Mouse (Mus musculus) midbrain, embryonic 12.5 days (tissue): ENCODE data around the gene Gsdma2. TPM values are rescaled to one million over a fixed set of nuclear protein-coding genes. Genes with fewer than 3 reads are reported as not detected.
"Not testable (repeated sequence)": the region's sequence is repeated elsewhere in the genome, so short reads cannot be mapped to it uniquely, and the experiment has no call there.

Experiments used
- ATAC-seq: fragments of 200-750 bp; cut with Nextera tagmentation; 2 replicates; pipeline ENCODE4 v1.8.0; 2017; ENCODE audit warnings: low read depth, moderate TSS enrichment, moderate library complexity; ENCODE audit not compliant: low FRiP score
- H3K27ac ChIP-seq: fragments of 300-500 bp; sonication (generic); replicated peaks from 2 replicates; pipeline ENCODE4 v1.5.1; 2016; ENCODE audit warnings: mild to moderate bottlenecking
- H3K27me3 ChIP-seq: fragments of 300-500 bp; sonication (generic); 2 replicates; pipeline ENCODE4 v1.6.1; 2016; ENCODE audit warnings: mild to moderate bottlenecking
- H3K36me3 ChIP-seq: fragments of 300-500 bp; sonication (generic); 2 replicates; pipeline ENCODE4 v1.6.1; 2016
- H3K4me1 ChIP-seq: fragments of 300-500 bp; sonication (generic); 2 replicates; pipeline ENCODE4 v1.6.1; 2016
- H3K4me2 ChIP-seq: fragments of 300-500 bp; sonication (generic); replicated peaks from 2 replicates; pipeline ENCODE4 v1.6.1; 2016; ENCODE audit warnings: mild to moderate bottlenecking, moderate library complexity
- H3K4me3 ChIP-seq: fragments of 300-500 bp; sonication (generic); 2 replicates; pipeline ENCODE4 v1.5.1; 2016; ENCODE audit warnings: mild to moderate bottlenecking
- H3K9ac ChIP-seq: fragments of 300-500 bp; sonication (generic); replicated peaks from 2 replicates; pipeline ENCODE4 v1.6.1; 2016; ENCODE audit warnings: mild to moderate bottlenecking, moderate library complexity
- H3K9me3 ChIP-seq: fragments of 300-500 bp; sonication (generic); 2 replicates; pipeline ENCODE4 v1.6.1; 2016; ENCODE audit warnings: mild to moderate bottlenecking
- WGBS: fragments of 180-500 bp; shearing (Covaris S2); methylation state at CpG from one replicate; pipeline ENCODE4 v1.1.7; 2016; 5-methylcytosine and 5-hydroxymethylcytosine counted together
- polyA plus RNA-seq: library from polyadenylated mRNA; unstranded; fragments of >200 nt; fragmentation: Nextera tagmentation; extraction: Ambion mirVana; gene quantifications from 2 replicates; pipeline ENCODE4 v1.2.1, GENCODE M21; 2016

The Gsdma2 gene
- polyA plus RNA-seq, 1 experiment from 2014 or later, result not detected

DNA sequence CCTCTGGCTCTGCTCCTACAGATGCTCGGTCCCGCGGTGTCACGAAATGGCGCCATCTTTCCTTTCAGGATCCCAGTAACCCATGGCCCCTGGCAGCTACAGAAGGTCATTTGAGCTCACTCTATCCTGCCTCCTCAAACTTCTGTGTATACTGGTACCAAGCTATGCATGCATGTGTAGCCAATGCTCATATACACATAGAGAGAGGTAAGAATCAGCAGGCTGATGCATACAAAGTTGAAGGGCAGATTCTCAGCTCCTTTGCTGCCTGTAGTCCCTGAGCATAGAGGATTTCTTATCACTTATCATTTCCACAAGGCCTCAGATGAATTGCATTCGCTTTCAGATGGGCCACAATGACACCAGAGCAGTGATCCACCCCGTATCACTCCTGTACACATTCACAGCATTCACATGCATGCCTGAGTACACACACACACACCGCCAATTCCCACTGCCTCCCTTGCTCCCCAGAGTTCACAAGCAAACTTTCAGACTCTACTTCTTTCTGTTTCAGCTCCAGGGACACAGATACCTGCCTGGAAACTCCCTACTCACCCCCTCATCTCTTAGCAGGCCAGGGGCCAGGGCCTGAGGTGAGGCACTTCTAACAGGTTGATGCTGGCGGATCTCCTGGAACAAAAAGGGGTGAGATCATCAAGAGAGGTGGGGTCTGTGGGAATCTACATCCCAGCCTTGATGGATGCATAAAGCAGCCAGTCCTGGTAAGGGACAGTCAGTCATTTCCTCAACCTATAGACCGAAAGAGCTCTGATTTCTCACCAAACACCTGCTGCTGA is 20.7 kb upstream of the Gsdma2 start, which contains the start of the genes Gm12355 and Gsdma3:
Gene Gm12355 (minus strand): TSS at position 51 of the 800 bp plus-strand sequence.
Gene Gsdma3 (plus strand): TSS at position 750 of the 800 bp plus-strand sequence.
- ATAC-seq, result no peak
- Histone ChIP-seq H3K9ac (no peak within 1 kb of the TSS), H3K4me2 (no peak within 1 kb of the TSS), H3K9me3 (peaks cover 3% of the 10 kb centered on the region; the same call in 1 of the 2 replicates), H3K27ac (no peak within 1 kb of the TSS), H3K4me1 (no peaks in the 10 kb centered on the region), H3K27me3 (no peaks in the 10 kb centered on the region), H3K4me3 (no peak within 1 kb of the TSS), H3K36me3 (no peaks in the 10 kb centered on the region)
- 91% methylated on average over 10 of the region's 10 CpGs for WGBS

GRCm38 (mm10) chr11:98628706-98629105 is 17.9 kb upstream of the Gsdma2 start:
- Histone ChIP-seq H3K4me1 (no peaks in the 10 kb centered on the region), H3K27me3 (peaks cover 8% of the 10 kb centered on the region; the same call in 1 of the 2 replicates), H3K36me3 (no peaks in the 10 kb centered on the region), H3K27ac (no peak overlapping the region), H3K4me3 (no peak overlapping the region), H3K9me3 (no peaks in the 10 kb centered on the region), H3K9ac (no peak overlapping the region), H3K4me2 (no peak overlapping the region)
- 100% methylated on average over 3 of the region's 3 CpGs for WGBS
- no peak for ATAC-seq

DNA sequence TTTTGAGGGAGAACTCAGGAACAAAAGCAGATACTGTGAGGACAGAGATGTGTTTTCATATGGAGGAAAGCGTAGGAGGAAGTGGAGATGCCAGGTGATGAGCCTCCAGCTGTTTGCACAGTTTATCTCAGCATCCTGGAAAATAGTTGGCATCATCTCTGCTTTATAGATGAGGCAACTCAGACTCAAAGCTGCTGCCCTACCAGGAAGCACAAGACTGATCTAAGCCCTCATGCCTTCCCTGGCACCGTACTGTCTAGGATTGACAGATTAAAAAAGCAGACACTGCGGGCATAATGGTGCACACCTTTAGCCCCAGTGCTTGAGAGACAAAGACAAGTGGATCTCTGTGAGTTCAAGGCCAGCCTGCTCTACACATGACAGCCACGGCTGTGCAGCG is 15.9 kb upstream of the Gsdma2 start:
- no peaks in the 10 kb centered on the region for H3K9me3 ChIP-seq
- H3K9ac ChIP-seq, result no peak overlapping the region
- H3K4me3 ChIP-seq, result no peak overlapping the region
- H3K4me1 ChIP-seq, result no peaks in the 10 kb centered on the region
- WGBS, result 87% methylated on average over 5 of the region's 5 CpGs
- peaks cover 8% of the 10 kb centered on the region; the same call in 1 of the 2 replicates for H3K27me3 ChIP-seq
- no peak for ATAC-seq
- H3K4me2 ChIP-seq, result no peak overlapping the region
- H3K27ac ChIP-seq, result no peak overlapping the region
- H3K36me3 ChIP-seq, result no peaks in the 10 kb centered on the region

DNA sequence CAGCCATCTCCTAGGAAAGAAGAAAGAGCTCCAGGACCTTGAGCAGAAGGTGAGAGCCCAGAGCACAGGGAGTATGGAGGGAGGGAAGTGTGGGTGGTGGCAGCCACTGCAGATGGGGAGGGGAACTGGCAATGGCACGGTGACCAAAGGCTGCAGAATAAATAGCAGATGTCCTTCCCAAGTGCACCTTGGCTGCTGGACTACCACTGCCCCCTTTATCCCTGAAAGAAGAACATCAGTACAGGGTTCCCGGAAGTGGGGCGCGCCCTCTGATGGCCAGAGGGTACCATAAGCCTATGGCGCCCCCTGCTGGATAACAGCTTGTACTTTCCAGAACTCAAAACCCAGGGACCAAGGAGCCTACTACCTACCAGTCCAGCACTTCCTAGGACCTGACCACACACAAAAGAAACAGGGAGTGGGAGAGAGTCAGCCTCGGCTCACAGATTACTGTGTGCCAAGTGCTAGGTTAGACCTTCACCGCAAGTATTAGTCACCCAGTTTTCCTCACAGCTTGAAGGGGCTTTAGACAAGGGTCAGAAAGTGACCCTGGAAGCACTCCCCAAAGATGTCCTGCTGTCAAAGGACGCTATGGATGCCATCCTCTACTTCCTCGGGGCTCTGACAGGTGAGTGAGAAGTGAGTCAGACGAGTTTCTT is 11.1 kb upstream of the Gsdma2 start:
- WGBS, result 42% methylated on average over 10 of the region's 10 CpGs
- not testable (repeated sequence) for H3K36me3 ChIP-seq, ATAC-seq, H3K4me3 ChIP-seq, H3K27ac ChIP-seq, H3K27me3 ChIP-seq, H3K9ac ChIP-seq, H3K4me1 ChIP-seq, H3K9me3 ChIP-seq, H3K4me2 ChIP-seq

GRCm38 (mm10) chr11:98637501-98637900 is 9.1 kb upstream of the Gsdma2 start:
- no peak overlapping the region for H3K9ac ChIP-seq
- H3K4me3 ChIP-seq, result no peak overlapping the region
- H3K9me3 ChIP-seq, result no peaks in the 10 kb centered on the region
- H3K4me1 ChIP-seq, result no peaks in the 10 kb centered on the region
- H3K36me3 ChIP-seq, result no peaks in the 10 kb centered on the region
- no peak overlapping the region for H3K4me2 ChIP-seq
- peaks cover 7% of the 10 kb centered on the region; the same call in 1 of the 2 replicates for H3K27me3 ChIP-seq
- 63% methylated on average over 1 of the region's 1 CpGs for WGBS
- no peak overlapping the region for H3K27ac ChIP-seq
- no peak for ATAC-seq

- no peak for ATAC-seq
- no peaks in the 10 kb centered on the region; the same call in 1 of the 2 replicates for H3K27me3 ChIP-seq
- H3K4me1 ChIP-seq, result no peaks in the 10 kb centered on the region
- H3K36me3 ChIP-seq, result no peaks in the 10 kb centered on the region
- H3K4me2 ChIP-seq, result no peak overlapping the region
- no peak overlapping the region for H3K27ac ChIP-seq
- H3K4me3 ChIP-seq, result no peak overlapping the region
- H3K9ac ChIP-seq, result no peak overlapping the region
- WGBS, result 77% methylated on average over 5 of the region's 5 CpGs
- H3K9me3 ChIP-seq, result no peaks in the 10 kb centered on the region
These were observed 6.5 kb upstream of the Gsdma2 start for GRCm38 (mm10) chr11:98640091-98640490.

- Histone ChIP-seq H3K4me2 (no peak overlapping the region), H3K36me3 (no peaks in the 10 kb centered on the region), H3K9ac (no peak overlapping the region), H3K27me3 (no peaks in the 10 kb centered on the region; the same call in 1 of the 2 replicates), H3K4me1 (no peaks in the 10 kb centered on the region), H3K27ac (no peak overlapping the region), H3K4me3 (no peak overlapping the region), H3K9me3 (no peaks in the 10 kb centered on the region)
- ATAC-seq, result no peak
- WGBS, result 79% methylated on average over 3 of the region's 3 CpGs
These were observed 1.8 kb upstream of the Gsdma2 start for GRCm38 (mm10) chr11:98644757-98645156.

- no peak overlapping the region for H3K9ac ChIP-seq
- no peaks in the 10 kb centered on the region for H3K9me3 ChIP-seq
- no peak overlapping the region for H3K27ac ChIP-seq
- no peak overlapping the region for H3K4me3 ChIP-seq
- 88% methylated on average over 2 of the region's 2 CpGs for WGBS
- H3K27me3 ChIP-seq, result no peaks in the 10 kb centered on the region; the same call in 1 of the 2 replicates
- H3K4me1 ChIP-seq, result no peaks in the 10 kb centered on the region
- no peak for ATAC-seq
- no peaks in the 10 kb centered on the region for H3K36me3 ChIP-seq
- no peak overlapping the region for H3K4me2 ChIP-seq
These were observed 613 bp upstream of the Gsdma2 start for GRCm38 (mm10) chr11:98645946-98646345.

- H3K4me1 ChIP-seq, H3K36me3 ChIP-seq, H3K4me3 ChIP-seq, H3K9me3 ChIP-seq, H3K4me2 ChIP-seq, ATAC-seq, H3K27ac ChIP-seq, H3K9ac ChIP-seq, H3K27me3 ChIP-seq: not testable (repeated sequence)
- WGBS, result 12% methylated on average over 7 of the region's 7 CpGs
These were observed 8.5 kb downstream of the Gsdma2 start for GRCm38 (mm10) chr11:98655076-98655475.

- H3K4me3 ChIP-seq, result no peak overlapping the region
- WGBS, result 14% methylated on average over 6 of the region's 6 CpGs
- H3K27ac ChIP-seq, result no peak overlapping the region
- no peaks in the 10 kb centered on the region for H3K9me3 ChIP-seq
- no peaks in the 10 kb centered on the region for H3K36me3 ChIP-seq
- no peak overlapping the region for H3K9ac ChIP-seq
- peaks cover 7% of the 10 kb centered on the region; the same call in 1 of the 2 replicates for H3K27me3 ChIP-seq
- no peaks in the 10 kb centered on the region for H3K4me1 ChIP-seq
- peak overlapping the region; percentile 30 for H3K4me2 ChIP-seq
- no peak for ATAC-seq
These were observed 14.0 kb downstream of the Gsdma2 start for GRCm38 (mm10) chr11:98660517-98660916.

DNA sequence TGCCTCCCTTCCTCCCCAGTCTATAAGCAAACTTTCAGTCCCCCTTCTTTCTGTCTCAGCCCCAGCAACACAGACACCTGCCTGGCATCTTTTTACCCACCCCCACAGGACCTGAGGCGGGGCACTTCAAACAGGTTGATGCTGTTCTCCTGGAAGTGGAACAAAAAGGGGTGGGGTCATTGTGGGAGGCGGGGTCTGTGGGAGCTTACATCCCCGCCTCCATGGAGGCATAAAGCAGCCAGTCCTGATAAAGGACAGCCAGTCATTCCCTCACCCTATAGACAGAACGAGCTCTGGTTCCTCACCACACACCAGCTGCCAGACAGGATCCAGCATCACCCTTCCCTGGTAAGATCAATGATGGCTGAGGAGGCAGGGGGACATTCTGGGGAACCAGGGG is 17.5 kb downstream of the Gsdma2 start, which contains the start of gene Gsdma:
Gene Gsdma (plus strand): TSS at position 261 of the 400 bp plus-strand sequence.
- H3K27me3 ChIP-seq, result peaks cover 30% of the 10 kb centered on the region
- 38% methylated on average over 4 of the region's 4 CpGs for WGBS
- ATAC-seq, result no peak
- no peak within 1 kb of the TSS for H3K27ac ChIP-seq
- no peaks in the 10 kb centered on the region for H3K9me3 ChIP-seq
- no peak within 1 kb of the TSS for H3K4me3 ChIP-seq
- no peaks in the 10 kb centered on the region for H3K36me3 ChIP-seq
- no peaks in the 10 kb centered on the region for H3K4me1 ChIP-seq
- H3K9ac ChIP-seq, result no peak within 1 kb of the TSS
- no peak within 1 kb of the TSS for H3K4me2 ChIP-seq

DNA sequence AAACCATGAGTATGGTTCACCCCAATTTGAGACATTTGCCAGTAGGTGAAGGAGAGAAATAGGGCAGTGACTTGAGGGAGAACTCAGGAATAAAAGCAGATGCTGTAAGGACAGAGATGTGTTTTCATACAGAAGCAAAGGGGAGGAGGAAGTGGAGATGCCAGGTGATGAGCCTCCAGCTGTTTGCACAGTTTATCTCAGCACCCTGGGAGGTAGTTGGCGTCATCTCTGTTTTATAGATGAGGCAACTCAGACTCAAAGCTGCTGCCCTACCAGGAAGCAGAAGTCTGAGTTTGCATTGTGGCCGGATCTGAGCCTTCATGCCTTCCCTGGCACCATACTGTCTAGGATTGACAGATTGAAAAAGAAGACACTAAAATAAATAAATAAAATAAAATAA is 22.4 kb downstream of the Gsdma2 start:
- Histone ChIP-seq H3K27ac (no peak overlapping the region), H3K9ac (no peak overlapping the region), H3K4me2 (no peak overlapping the region), H3K4me3 (no peak overlapping the region), H3K36me3 (no peaks in the 10 kb centered on the region), H3K4me1 (no peaks in the 10 kb centered on the region), H3K27me3 (peaks cover 32% of the 10 kb centered on the region), H3K9me3 (no peaks in the 10 kb centered on the region)
- WGBS, result 75% methylated on average over 2 of the region's 2 CpGs
- ATAC-seq, result no peak
